Mouse (Mus musculus): Measurements from ENCODE around the gene Dtx4. TPM values are rescaled to one million over a fixed set of nuclear protein-coding genes. Genes with fewer than 3 reads are reported as not detected.
A peak's percentile ranks its signal among the peaks of the same experiment; 100 is the strongest.

The Dtx4 gene
- polyA plus RNA-seq, 1 experiment from 2014 or later, result 7.5 TPM

DNA sequence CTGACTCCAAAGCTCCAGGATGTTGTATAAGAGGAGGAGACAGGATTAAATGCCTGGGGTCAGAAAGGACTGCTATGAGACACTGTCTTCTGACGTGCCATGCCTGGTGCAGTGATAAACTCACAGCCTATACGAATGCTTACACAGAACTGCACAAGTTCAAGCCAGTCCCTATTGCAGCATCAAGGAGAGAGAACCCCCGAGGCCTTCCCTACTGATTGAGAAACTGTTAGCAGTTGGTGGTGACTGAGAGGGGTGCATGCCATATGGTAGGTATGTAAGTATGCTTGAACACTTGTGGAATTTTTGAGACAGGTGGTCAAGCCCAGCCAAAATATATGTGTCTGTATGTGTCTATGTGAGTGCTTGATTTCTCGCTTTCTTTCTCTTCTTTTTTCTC, 22.1 kb upstream of the Dtx4 start:
- Histone ChIP-seq H3K36me3 (ENCODE audit: control insufficient read depth, insufficient read depth, low read length) (no peaks in the 10 kb centered on the region), H3K27me3 (ENCODE audit: control insufficient read depth, insufficient read depth, low read length) (no peaks in the 10 kb centered on the region), H3K4me2 (replicated peaks; ENCODE audit: low read depth, low read length) (no peak overlapping the region), H3K4me3 (ENCODE audit: low read length) (no peak overlapping the region), H3K9me3 (ENCODE audit: control insufficient read depth, low read length) (no peaks in the 10 kb centered on the region), H3K4me1 (ENCODE audit: control insufficient read depth, insufficient read depth, low read length) (no peaks in the 10 kb centered on the region), H3K27ac (ENCODE audit: low read depth, low read length) (no peak overlapping the region), H3K9ac (ENCODE audit: low read depth, low read length) (no peak overlapping the region)
- WGBS, result 54% methylated on average over 4 of the region's 4 CpGs
- ATAC-seq (ENCODE audit: low FRiP score, low TSS enrichment), result no peak

DNA sequence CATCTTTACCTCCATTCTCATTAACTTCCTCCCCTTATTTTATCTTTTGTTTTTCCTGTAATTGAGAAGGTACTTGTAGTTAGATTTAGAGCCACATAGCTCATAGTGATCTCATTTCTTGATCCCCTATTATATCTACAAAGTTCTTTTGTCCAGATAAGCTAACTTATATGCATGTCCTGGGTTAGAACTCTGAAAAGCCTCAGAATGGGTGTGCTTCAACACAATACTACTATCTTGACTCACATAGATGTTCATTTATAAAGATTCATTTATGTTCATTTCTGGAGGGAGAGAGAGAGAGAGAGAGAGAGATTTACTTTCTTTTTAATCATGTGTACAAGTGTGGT, 17.3 kb upstream of the Dtx4 start:
- H3K4me1 ChIP-seq (ENCODE audit: control insufficient read depth, insufficient read depth, low read length), result no peaks in the 10 kb centered on the region
- H3K4me2 ChIP-seq (replicated peaks; ENCODE audit: low read depth, low read length), result peak overlapping the region; percentile 73
- H3K36me3 ChIP-seq (ENCODE audit: control insufficient read depth, insufficient read depth, low read length), result no peaks in the 10 kb centered on the region
- H3K9ac ChIP-seq (ENCODE audit: low read depth, low read length), result peak overlapping the region; percentile 63; the same call in 1 of the 2 replicates
- H3K27ac ChIP-seq (ENCODE audit: low read depth, low read length), result no peak overlapping the region
- H3K4me3 ChIP-seq (ENCODE audit: low read length), result peak overlapping the region; percentile 48; the same call in 1 of the 2 replicates
- ATAC-seq (ENCODE audit: low FRiP score, low TSS enrichment), result peak; percentile 29; the same call in 1 of the 2 replicates
- no peaks in the 10 kb centered on the region for H3K27me3 ChIP-seq (ENCODE audit: control insufficient read depth, insufficient read depth, low read length)
- no peaks in the 10 kb centered on the region for H3K9me3 ChIP-seq (ENCODE audit: control insufficient read depth, low read length)

DNA sequence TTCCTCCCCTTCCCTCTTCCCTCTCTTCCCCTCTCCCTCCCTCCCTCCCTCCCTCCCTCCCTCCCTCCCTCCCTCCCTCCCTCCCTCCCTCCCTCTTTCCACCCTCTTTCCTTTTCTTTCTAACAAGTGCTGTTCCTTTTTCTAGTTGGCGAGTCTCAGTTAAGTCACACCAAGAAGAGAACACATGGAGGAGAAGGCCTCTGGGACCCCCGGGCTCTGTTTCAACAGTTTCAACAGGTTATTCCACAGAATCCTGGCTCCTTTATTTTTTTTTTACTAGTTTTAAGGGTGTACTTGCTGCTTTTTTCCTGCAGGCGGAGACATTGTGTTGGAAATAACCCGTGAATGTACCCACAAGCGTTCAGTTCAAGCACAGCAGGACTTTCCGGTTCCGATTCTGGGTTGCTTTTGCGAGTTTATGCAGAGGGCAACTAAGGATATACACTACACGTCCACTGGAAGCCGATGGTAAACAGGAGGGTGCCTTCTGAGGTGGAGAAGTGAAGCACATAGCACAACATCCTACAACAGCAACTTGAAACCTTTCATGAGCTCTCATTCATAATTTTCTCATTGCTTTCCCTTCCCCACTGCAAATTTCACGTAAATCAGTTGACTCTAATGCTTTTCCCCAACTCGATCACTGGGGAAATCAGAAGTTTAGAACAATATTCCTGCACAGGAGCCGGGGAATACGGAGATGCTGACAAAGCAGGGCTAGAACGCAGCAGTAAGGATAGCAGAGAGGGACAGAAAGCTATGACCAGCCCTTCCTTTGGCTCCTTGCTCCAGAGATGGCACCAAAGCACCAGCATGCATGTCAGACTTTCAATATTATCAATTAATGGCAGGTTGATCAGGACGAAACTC, 16.7 kb upstream of the Dtx4 start:
- H3K27ac ChIP-seq (ENCODE audit: low read depth, low read length), result no peak overlapping the region
- ATAC-seq (ENCODE audit: low FRiP score, low TSS enrichment), result peak; percentile 90
- WGBS, result 1% methylated on average over 16 of the region's 16 CpGs
- H3K36me3 ChIP-seq (ENCODE audit: control insufficient read depth, insufficient read depth, low read length), result no peaks in the 10 kb centered on the region
- no peaks in the 10 kb centered on the region for H3K4me1 ChIP-seq (ENCODE audit: control insufficient read depth, insufficient read depth, low read length)
- H3K27me3 ChIP-seq (ENCODE audit: control insufficient read depth, insufficient read depth, low read length), result no peaks in the 10 kb centered on the region
- H3K4me2 ChIP-seq (replicated peaks; ENCODE audit: low read depth, low read length), result peak overlapping the region; percentile 73
- H3K4me3 ChIP-seq (ENCODE audit: low read length), result peak overlapping the region; percentile 48
- H3K9me3 ChIP-seq (ENCODE audit: control insufficient read depth, low read length), result no peaks in the 10 kb centered on the region
- H3K9ac ChIP-seq (ENCODE audit: low read depth, low read length), result peak overlapping the region; percentile 63

DNA sequence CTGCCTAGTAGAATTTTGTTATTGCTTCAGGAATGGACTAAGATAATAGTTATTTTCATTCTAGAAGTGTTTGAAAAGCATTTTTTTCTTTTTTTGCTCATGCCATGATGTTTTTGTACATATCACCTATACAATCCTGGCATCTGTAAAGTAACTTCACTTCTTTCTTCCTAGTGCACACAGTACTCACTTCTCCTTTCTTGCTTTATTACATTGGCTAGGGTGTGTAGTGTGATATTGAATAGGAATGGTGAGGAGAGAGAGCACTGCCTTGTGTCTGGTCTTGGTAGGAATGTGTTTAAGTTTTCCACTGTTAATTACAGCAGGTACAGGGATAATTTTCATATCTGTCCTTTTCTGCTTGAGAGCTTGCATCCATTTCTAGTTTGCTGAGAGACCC, 13.4 kb upstream of the Dtx4 start:
- Histone ChIP-seq H3K9me3 (ENCODE audit: control insufficient read depth, low read length) (no peaks in the 10 kb centered on the region), H3K27ac (ENCODE audit: low read depth, low read length) (no peak overlapping the region), H3K27me3 (ENCODE audit: control insufficient read depth, insufficient read depth, low read length) (no peaks in the 10 kb centered on the region), H3K9ac (ENCODE audit: low read depth, low read length) (no peak overlapping the region), H3K4me3 (ENCODE audit: low read length) (no peak overlapping the region), H3K4me2 (replicated peaks; ENCODE audit: low read depth, low read length) (no peak overlapping the region), H3K4me1 (ENCODE audit: control insufficient read depth, insufficient read depth, low read length) (no peaks in the 10 kb centered on the region), H3K36me3 (ENCODE audit: control insufficient read depth, insufficient read depth, low read length) (no peaks in the 10 kb centered on the region)
- no peak for ATAC-seq (ENCODE audit: low FRiP score, low TSS enrichment)

DNA sequence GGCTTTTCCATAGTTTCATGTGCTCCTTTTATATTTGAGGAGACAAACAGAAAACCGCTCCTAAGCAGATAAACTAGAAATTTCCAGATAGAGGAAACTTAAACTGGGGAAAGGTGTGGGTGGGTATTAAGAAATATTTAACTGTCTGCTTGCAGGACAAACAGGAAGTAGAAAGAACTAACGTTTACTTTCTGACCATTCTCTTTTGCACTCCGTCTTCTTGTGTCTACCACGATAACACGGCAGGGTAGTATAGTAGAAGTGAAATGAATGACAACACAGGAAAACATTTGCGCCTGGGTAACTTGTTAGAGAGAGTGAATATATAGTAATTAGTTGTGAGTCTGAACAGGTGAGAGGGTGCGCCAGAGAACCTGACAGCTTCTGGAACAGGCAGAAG, 1.5 kb upstream of the Dtx4 start:
- H3K9ac ChIP-seq (ENCODE audit: low read depth, low read length), result no peak overlapping the region
- H3K27me3 ChIP-seq (ENCODE audit: control insufficient read depth, insufficient read depth, low read length), result no peaks in the 10 kb centered on the region
- 87% methylated on average over 7 of the region's 7 CpGs for whole genome bisulfite sequencing
- H3K4me2 ChIP-seq (replicated peaks; ENCODE audit: low read depth, low read length), result no peak overlapping the region
- H3K4me3 ChIP-seq (ENCODE audit: low read length), result no peak overlapping the region
- peaks cover 9% of the 10 kb centered on the region; the same call in 1 of the 2 replicates for H3K4me1 ChIP-seq (ENCODE audit: control insufficient read depth, insufficient read depth, low read length)
- no peak for ATAC-seq (ENCODE audit: low FRiP score, low TSS enrichment)
- H3K36me3 ChIP-seq (ENCODE audit: control insufficient read depth, insufficient read depth, low read length), result no peaks in the 10 kb centered on the region
- H3K27ac ChIP-seq (ENCODE audit: low read depth, low read length), result no peak overlapping the region
- no peaks in the 10 kb centered on the region for H3K9me3 ChIP-seq (ENCODE audit: control insufficient read depth, low read length)

DNA sequence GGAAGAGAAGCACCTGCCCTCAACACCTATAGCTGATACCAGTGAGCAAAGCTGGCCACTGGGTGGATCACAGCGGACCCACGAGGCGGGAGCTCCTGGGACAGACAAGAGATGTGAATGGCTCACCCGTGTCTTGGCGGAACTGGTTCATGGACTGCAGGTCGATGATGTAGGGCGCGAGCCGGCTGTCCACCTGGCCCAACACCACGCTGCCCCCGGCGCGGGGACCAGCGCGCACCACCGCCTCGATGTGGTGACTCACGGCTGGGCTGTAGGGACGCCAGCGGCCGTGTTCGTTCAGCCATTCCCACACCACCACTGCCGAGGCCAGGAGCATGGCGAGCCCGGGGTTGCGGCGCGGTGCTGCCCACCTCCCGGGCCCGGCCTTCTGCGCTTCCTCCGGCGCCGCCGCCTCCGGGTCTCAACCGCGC, 358 bp downstream of the Dtx4 start:
- peak; percentile 72 for ATAC-seq (ENCODE audit: low FRiP score, low TSS enrichment)
- Histone ChIP-seq H3K4me3 (ENCODE audit: low read length) (peak overlapping the region; percentile 74), H3K4me2 (replicated peaks; ENCODE audit: low read depth, low read length) (peak overlapping the region; percentile 92), H3K36me3 (ENCODE audit: control insufficient read depth, insufficient read depth, low read length) (no peaks in the 10 kb centered on the region), H3K27ac (ENCODE audit: low read depth, low read length) (peak overlapping the region; percentile 73), H3K27me3 (ENCODE audit: control insufficient read depth, insufficient read depth, low read length) (no peaks in the 10 kb centered on the region), H3K4me1 (ENCODE audit: control insufficient read depth, insufficient read depth, low read length) (peaks cover 9% of the 10 kb centered on the region; the same call in 1 of the 2 replicates), H3K9ac (ENCODE audit: low read depth, low read length) (peak overlapping the region; percentile 87), H3K9me3 (ENCODE audit: control insufficient read depth, low read length) (no peaks in the 10 kb centered on the region)
- WGBS, result under 1% methylated on average over 30 of the region's 38 CpGs

DNA sequence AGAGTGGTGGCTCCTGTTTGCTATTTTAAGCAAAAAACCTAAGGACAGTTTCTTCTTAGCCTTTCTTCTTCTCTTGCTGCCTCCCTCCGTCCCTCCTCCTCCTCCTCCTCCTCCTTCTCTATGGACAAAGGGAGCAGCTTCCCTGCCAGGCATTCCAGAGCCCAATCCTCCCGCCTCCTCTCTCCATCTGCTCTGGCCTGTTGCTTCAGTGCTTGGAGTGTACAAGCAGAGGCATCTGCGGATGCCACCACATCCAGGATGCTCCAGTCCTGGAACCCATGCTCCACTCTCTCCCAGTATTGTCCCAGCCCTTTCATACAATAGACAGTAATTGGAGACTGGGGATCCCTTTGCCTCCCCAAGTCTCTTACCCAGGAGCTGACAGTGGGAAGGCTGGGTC, 1.1 kb downstream of the Dtx4 start:
- Histone ChIP-seq H3K27me3 (ENCODE audit: control insufficient read depth, insufficient read depth, low read length) (no peaks in the 10 kb centered on the region), H3K27ac (ENCODE audit: low read depth, low read length) (no peak overlapping the region), H3K4me2 (replicated peaks; ENCODE audit: low read depth, low read length) (peak overlapping the region; percentile 92), H3K4me3 (ENCODE audit: low read length) (peak overlapping the region; percentile 74), H3K36me3 (ENCODE audit: control insufficient read depth, insufficient read depth, low read length) (no peaks in the 10 kb centered on the region), H3K9me3 (ENCODE audit: control insufficient read depth, low read length) (no peaks in the 10 kb centered on the region), H3K9ac (ENCODE audit: low read depth, low read length) (no peak overlapping the region), H3K4me1 (ENCODE audit: control insufficient read depth, insufficient read depth, low read length) (peaks cover 9% of the 10 kb centered on the region; the same call in 1 of the 2 replicates)
- whole genome bisulfite sequencing, result 4% methylated on average over 3 of the region's 3 CpGs
- no peak for ATAC-seq (ENCODE audit: low FRiP score, low TSS enrichment)

DNA sequence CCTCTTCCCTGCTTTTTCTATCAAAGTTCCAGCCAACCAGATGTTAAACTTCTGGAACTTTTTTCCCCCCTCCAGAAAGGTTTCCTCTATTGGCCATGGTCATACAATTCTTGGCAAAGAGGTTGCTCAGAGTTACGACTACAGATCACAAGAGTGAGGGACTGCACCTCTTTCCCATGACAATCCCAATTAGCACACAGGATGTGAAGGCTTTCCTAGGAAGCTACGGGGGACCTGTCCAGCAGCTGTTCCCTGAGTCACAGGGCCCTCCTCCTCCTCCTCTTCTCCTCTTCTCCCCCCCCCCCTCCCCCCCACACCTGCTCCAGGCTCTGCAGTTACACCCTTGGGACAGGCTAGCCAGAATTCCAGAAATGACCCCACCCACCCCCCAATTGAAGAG, 1.8 kb downstream of the Dtx4 start:
- H3K27me3 ChIP-seq (ENCODE audit: control insufficient read depth, insufficient read depth, low read length), result no peaks in the 10 kb centered on the region
- H3K4me1 ChIP-seq (ENCODE audit: control insufficient read depth, insufficient read depth, low read length), result peaks cover 9% of the 10 kb centered on the region; the same call in 1 of the 2 replicates
- H3K27ac ChIP-seq (ENCODE audit: low read depth, low read length), result no peak overlapping the region
- peak overlapping the region; percentile 74; the same call in 1 of the 2 replicates for H3K4me3 ChIP-seq (ENCODE audit: low read length)
- H3K36me3 ChIP-seq (ENCODE audit: control insufficient read depth, insufficient read depth, low read length), result no peaks in the 10 kb centered on the region
- H3K4me2 ChIP-seq (replicated peaks; ENCODE audit: low read depth, low read length), result peak overlapping the region; percentile 92; the same call in 1 of the 2 replicates
- H3K9me3 ChIP-seq (ENCODE audit: control insufficient read depth, low read length), result no peaks in the 10 kb centered on the region
- no peak for ATAC-seq (ENCODE audit: low FRiP score, low TSS enrichment)
- H3K9ac ChIP-seq (ENCODE audit: low read depth, low read length), result no peak overlapping the region
- WGBS, result 22% methylated on average over 2 of the region's 2 CpGs

DNA sequence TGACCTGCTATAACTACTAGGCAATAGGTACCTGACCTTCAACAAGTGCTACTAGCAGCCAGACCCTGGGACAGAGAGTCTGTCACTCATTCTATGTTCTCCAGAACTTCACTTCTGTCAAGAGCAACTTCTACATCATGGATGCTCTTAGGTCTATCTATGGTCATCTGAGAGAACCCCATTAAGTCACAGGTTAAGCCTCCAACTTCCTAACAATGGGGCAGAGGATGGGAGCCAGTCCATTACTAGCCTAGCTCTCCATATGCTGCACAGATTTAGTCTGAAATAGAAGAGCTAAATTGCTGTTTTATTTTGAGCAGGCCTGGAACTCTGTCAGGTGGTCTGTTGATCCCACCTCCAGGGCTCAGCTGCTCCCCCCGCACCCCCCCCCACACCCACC, 2.3 kb downstream of the Dtx4 start:
- 87% methylated on average over 1 of the region's 1 CpGs for WGBS
- Histone ChIP-seq H3K4me3 (ENCODE audit: low read length) (no peak overlapping the region), H3K27me3 (ENCODE audit: control insufficient read depth, insufficient read depth, low read length) (no peaks in the 10 kb centered on the region), H3K9me3 (ENCODE audit: control insufficient read depth, low read length) (no peaks in the 10 kb centered on the region), H3K27ac (ENCODE audit: low read depth, low read length) (no peak overlapping the region), H3K36me3 (ENCODE audit: control insufficient read depth, insufficient read depth, low read length) (no peaks in the 10 kb centered on the region), H3K4me2 (replicated peaks; ENCODE audit: low read depth, low read length) (no peak overlapping the region), H3K9ac (ENCODE audit: low read depth, low read length) (no peak overlapping the region), H3K4me1 (ENCODE audit: control insufficient read depth, insufficient read depth, low read length) (peaks cover 9% of the 10 kb centered on the region; the same call in 1 of the 2 replicates)
- no peak for ATAC-seq (ENCODE audit: low FRiP score, low TSS enrichment)
